20 mouse cellular contexts compared by ENCODE assay signal in genomic region chr9:115046701-115047100, GRCm38 (mm10).
"Had no signal": no experiment of that assay in that cellular context is flagged by ENCODE, and none has a peak within 500 bp of the region (broad histone marks: within the 10 kb centered on the region; RNA-seq: fewer than 3 reads in every experiment).

No protein-coding gene starts in this region.

- ATAC-seq: liver, embryonic 12.5 days had no signal

- H3K9me3 ChIP-seq: hindbrain, embryonic 15.5 days; limb, embryonic 10.5 days; limb, embryonic 13.5 days; liver, embryonic 12.5 days; liver, embryonic 15.5 days; lung, embryonic 15.5 days; neural tube, embryonic 15.5 days had no signal

- H3K27ac ChIP-seq: hindbrain, embryonic 15.5 days; layer of hippocampus, adult 2 months; limb, embryonic 10.5 days; limb, embryonic 13.5 days; liver, embryonic 12.5 days; liver, embryonic 15.5 days; lung, embryonic 15.5 days; macrophage; neural tube, embryonic 12.5 days; neural tube, embryonic 15.5 days had no signal

- DNase-seq: layer of hippocampus, adult 9-11 months; liver; lung, postnatal 14 days; midbrain, embryonic 14.5 days; retina, postnatal 1 day; right cerebral cortex, postnatal 25 days; thymus, adult 18-20 months; thymus, postnatal 36 days had no signal

- H3K4me2 ChIP-seq: hindbrain, embryonic 15.5 days; limb, embryonic 13.5 days; liver, embryonic 12.5 days; liver, embryonic 15.5 days; lung, embryonic 15.5 days; midbrain, embryonic 11.5 days; neural tube, embryonic 12.5 days; neural tube, embryonic 15.5 days had no signal

- H3K4me3 ChIP-seq: hindbrain, embryonic 15.5 days; layer of hippocampus, adult 2 months; limb, embryonic 10.5 days; limb, embryonic 13.5 days; liver, embryonic 12.5 days; liver, embryonic 15.5 days; lung, embryonic 15.5 days; megakaryocyte, embryonic 14.5 days; neural tube, embryonic 12.5 days; neural tube, embryonic 15.5 days had no signal

- H3K9ac ChIP-seq: hindbrain, embryonic 15.5 days; limb, embryonic 13.5 days; liver, embryonic 12.5 days; liver, embryonic 15.5 days; lung, embryonic 15.5 days; neural tube, embryonic 12.5 days; neural tube, embryonic 15.5 days had no signal

- H3K27me3 ChIP-seq: hindbrain, embryonic 15.5 days; limb, embryonic 13.5 days; liver, embryonic 12.5 days; liver, embryonic 15.5 days; lung, embryonic 15.5 days; megakaryocyte, embryonic 14.5 days; neural tube, embryonic 12.5 days; neural tube, embryonic 15.5 days had no signal

- H3K36me3 ChIP-seq: hindbrain, embryonic 15.5 days; limb, embryonic 10.5 days; limb, embryonic 13.5 days; liver, embryonic 12.5 days; liver, embryonic 15.5 days; lung, embryonic 15.5 days; neural tube, embryonic 12.5 days; neural tube, embryonic 15.5 days had no signal

- H3K4me1 ChIP-seq: liver, embryonic 15.5 days; megakaryocyte, embryonic 14.5 days had no signal
